Mouse (Mus musculus): Measurements from ENCODE around the gene Cenpn.

Cenpn gene

DNA sequence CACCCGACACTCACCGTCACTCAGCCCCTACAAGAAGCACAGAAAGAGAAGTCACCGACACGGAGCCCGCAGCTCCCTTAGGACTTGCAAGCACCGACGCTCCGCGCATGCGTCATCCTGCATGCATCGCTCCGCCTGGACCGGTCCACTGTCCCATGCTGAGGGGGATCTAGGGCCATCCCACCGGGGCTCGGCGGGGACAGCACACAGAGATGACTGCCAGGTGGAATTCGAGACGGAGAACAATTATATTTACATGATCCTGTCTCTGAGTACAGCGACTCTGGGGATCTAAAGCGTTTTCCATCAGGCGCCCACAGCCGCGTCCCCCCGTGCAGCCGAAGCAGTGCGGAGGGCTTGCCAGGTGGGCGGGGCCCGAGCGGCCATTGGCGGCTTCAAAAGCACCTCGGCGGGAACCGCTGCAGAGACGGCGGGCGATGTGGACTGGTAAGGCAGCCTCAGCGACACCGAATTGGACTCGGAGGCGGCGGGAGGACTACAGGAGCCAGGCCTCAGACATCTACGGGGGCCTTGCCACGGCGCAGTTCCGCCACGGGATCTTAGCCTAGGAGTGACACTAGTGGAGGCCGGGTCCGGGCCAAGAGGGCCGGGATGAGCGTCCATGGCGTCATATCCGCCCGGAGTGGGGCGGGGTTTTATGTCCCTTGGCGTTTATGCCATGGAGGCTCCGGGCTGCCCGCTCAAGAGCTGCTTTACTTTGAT is at the start of gene Cenpn, which contains the start of gene Cmc2:
TSS of gene Cenpn (plus strand) at position 394 of the 723 bp plus-strand sequence.
TSS of gene Cmc2 (minus strand) at position 119 of the 723 bp plus-strand sequence.
- DNase-seq (ENCODE audit: extremely low read depth, insufficient read length, low spot score) = peak; percentile 96

- no peak for DNase-seq (ENCODE audit: extremely low read depth, insufficient read length, low spot score)
Measured at GRCm38 (mm10) chr8:116872761-116873342, 48.7 kb upstream of the Cenpn start.

- no peak for DNase-seq (ENCODE audit: extremely low read depth, insufficient read length, low spot score)
Measured at GRCm38 (mm10) chr8:116873586-116873985, 47.9 kb upstream of the Cenpn start.

GRCm38 (mm10) chr8:116873986-116874385 is 47.5 kb upstream of the Cenpn start:
- DNase-seq (ENCODE audit: extremely low read depth, insufficient read length, low spot score) = no peak

DNA sequence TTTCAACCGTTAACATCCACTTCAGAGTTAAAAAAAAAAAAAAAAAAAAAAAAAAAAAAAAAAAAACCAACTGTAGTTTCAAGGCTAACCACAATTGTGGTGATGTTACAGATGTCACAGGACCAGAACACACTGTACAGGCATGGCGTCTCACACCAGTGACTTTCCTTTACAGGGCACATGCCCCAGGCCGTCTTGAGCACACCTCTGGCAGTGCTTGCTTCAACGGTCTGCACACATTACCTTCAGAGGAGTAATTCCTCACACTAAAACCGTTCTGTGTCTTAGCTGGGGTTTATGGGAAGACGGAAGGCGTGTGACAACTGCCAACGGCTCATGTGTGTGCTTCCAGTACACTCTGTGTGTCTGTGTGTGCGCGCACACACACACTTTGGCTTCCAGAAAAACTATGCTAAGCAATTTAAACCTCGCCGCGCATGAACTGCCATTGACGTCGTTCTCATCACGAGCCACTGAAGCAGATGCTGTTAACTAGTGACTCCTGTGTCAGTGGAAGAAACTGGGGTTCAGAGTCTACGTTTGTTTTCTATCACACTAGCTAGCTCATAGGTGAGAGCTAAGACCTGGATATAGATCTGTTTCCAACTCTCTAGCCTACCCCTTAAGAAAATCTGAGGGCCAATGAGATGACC is 45.6 kb upstream of the Cenpn start:
- no peak for DNase-seq (ENCODE audit: extremely low read depth, insufficient read length, low spot score)

DNA sequence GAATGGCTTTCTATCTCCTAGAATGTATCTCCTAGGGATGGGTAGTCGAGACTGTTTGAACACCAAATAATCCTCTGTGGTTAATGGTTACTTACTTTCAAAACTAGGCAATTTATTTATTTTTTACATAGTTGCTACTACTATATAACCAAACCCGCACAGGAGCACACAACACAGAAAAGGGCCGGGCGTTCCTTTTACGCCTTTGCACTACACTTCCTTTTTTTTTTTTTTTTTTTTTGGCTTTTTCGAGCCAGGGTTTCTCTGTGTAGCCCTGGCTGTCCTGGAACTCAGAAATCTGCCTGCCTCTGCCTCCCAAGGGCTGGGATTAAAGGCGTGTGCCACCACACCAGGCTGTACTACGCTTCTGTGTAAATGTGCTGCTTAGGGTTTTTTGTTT is 40.1 kb upstream of the Cenpn start:
- no peak for DNase-seq (ENCODE audit: extremely low read depth, insufficient read length, low spot score)

- DNase-seq (ENCODE audit: extremely low read depth, insufficient read length, low spot score) = no peak
Measured at GRCm38 (mm10) chr8:116887813-116888212, 33.7 kb upstream of the Cenpn start.

DNA sequence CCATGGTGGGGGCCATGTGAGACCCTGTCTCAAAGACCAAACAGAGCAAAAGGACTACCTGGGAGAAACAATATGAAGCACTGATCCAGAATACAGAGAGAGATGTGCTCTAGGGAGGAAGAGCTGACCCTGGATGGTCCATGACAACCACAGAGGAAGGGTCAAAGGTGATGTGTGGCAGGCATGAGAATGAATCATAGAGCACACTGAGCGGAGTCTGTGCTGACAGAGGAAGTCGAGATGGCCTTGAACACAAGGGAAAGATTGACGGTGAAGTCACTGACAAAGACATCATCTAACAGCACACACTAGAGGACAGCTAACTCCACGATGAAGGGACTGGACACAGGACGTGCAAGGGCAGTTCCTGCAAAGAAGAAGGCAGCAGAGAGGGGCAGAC is 30.1 kb upstream of the Cenpn start:
- DNase-seq (ENCODE audit: extremely low read depth, insufficient read length, low spot score) = no peak

DNA sequence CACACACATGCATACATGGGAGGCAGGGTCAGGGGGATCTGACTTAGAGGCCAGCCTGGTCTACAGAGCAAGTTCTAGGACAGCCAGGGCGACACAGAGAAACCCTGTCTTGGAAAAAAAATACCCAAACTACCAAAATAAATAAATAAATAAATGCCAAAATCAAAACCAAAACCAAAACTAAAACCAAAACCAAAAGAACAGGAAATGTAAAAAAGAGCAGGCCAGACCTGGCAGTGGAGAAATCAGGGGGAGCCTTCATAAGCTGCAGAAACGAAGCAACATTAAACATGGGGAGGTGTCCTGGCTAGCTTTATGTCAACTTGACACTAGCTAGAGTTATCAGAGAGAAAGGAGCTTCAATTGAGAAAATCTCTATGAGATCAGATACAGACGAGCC is 29.4 kb upstream of the Cenpn start:
- no peak for DNase-seq (ENCODE audit: extremely low read depth, insufficient read length, low spot score)

DNA sequence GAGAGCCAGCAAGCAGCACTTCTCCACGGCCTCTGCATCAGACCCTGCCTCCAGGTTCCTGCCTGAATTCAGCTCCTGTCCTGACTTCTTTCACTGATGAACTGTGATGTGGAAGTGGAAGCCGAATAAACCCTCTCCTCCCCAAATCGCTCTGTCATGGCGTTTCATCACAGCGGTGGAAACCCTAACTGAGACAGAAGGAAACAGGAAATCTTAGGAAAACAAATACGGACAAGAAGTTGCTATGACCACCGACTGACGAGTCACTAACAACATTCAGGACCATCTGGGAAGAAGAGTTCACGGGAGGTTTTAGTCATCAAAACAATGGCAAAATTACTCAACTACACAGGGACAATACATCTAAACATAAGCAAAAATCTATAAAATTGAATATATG is 28.9 kb upstream of the Cenpn start:
- no peak for DNase-seq (ENCODE audit: extremely low read depth, insufficient read length, low spot score)

DNA sequence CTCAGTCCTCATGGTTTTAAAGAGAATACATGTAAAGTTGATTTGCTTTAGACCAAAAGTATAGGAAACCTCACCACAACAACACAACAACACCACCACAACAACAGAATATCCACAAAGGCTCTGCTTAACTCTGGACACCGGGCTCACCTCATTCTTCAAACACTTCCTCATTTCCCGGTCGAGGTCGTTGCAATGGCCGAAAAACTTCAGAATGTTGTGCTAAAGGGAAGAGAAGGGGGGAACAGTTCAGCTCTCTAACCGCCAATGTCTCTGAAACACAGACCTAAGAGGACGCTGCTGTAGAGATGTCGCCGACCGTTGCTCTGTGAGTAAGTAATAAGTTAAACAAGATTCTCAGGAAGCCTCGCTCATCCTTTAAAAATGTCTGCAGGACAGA is 27.6 kb upstream of the Cenpn start:
- DNase-seq (ENCODE audit: extremely low read depth, insufficient read length, low spot score) = no peak

GRCm38 (mm10) chr8:116895521-116895920 is 26.0 kb upstream of the Cenpn start:
- no peak for DNase-seq (ENCODE audit: extremely low read depth, insufficient read length, low spot score)

GRCm38 (mm10) chr8:116904736-116905135 is 16.8 kb upstream of the Cenpn start:
- no peak for DNase-seq (ENCODE audit: extremely low read depth, insufficient read length, low spot score)

DNA sequence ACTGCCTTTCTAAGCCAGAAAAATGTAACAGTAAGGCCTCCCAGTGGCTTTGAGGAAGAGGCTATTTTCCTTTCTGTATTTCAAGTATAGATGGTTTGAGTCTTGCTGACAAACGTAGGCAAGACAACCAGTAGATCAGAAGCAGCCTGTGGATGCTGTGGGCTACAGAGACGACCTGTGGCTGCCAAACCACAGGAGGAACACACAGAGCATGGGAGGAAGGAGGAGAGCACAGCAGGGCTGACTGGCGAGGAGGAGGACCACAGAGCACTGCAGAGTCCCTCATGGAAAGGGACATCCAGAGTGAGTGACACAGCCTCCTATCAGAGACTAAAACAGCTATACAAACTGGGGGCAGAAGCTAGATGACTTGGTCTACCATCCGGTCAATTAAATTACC is 16.3 kb upstream of the Cenpn start:
- DNase-seq (ENCODE audit: extremely low read depth, insufficient read length, low spot score) = peak; percentile 57

- peak; percentile 67 for DNase-seq (ENCODE audit: extremely low read depth, insufficient read length, low spot score)
Measured at GRCm38 (mm10) chr8:116905836-116906235, 15.7 kb upstream of the Cenpn start.

- no peak for DNase-seq (ENCODE audit: extremely low read depth, insufficient read length, low spot score)
Measured at GRCm38 (mm10) chr8:116921005-116921336, 559 bp upstream of the Cenpn start.

DNA sequence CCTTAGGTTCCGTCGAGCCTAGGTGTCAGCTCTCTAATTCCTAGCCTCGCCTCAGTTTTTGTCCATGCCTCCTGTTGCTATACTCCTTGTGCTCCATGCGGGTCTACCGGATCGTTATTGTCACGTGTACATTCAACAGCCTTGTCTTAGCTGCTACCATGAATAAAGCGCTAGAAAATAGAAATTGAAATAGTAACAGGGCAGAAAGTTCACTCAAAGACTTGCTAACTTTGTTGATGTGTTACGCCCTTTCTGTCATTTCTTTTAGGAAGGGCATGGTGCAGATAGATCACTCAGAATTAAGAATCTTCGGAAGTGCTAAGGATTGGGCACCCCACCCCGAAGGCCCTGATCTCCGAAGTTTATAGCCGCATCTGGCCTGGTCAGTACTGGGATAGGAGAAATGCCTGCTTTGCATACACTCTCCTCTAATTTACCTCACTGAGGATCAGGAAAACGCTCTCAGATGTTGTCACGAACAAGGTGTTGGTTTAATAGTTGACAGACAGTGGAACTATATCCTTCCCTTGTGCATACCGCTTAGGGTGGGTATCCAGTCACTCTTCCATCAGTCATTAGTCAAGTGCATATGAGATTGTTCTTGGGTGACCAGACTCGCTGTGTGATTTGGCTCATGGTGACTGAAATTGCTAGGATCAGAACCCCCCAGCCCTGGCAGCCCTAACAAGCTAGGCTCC is 679 bp downstream of the Cenpn start:
- no peak for DNase-seq (ENCODE audit: extremely low read depth, insufficient read length, low spot score)

GRCm38 (mm10) chr8:116923526-116923925 is 2.0 kb downstream of the Cenpn start:
- no peak for DNase-seq (ENCODE audit: extremely low read depth, insufficient read length, low spot score)

DNA sequence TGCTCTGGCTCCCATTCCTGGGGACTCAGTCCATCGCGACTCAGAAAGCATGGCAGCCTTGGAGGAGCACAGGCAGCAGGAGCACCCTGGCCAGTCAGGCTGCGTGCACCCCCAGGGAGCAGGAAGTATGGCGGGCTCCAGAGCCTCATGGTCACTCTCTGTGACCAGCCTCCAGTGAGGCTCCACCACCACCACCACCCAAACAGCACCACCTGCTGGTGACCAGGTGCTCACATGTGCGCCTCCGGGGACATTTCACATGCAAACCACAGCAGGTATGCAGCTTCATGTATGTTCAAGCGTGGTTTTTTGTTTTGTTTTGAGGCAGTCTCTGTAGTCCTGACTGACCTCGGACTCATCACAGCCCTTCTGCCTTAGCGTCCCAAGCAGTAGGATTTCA is 6.3 kb downstream of the Cenpn start:
- DNase-seq (ENCODE audit: extremely low read depth, insufficient read length, low spot score) = peak; percentile 38

- DNase-seq (ENCODE audit: extremely low read depth, insufficient read length, low spot score) = peak; percentile 16
Measured at GRCm38 (mm10) chr8:116928588-116928987, 7.1 kb downstream of the Cenpn start.

- no peak for DNase-seq (ENCODE audit: extremely low read depth, insufficient read length, low spot score)
Measured at GRCm38 (mm10) chr8:116934976-116935375, 13.4 kb downstream of the Cenpn start.
